Mouse (Mus musculus) monocyte, adult 2 months (primary cell): ENCODE results near the gene Sfi1.
"Not testable (repeated sequence)": the region's sequence is repeated elsewhere in the genome, so short reads cannot be mapped to it uniquely, and the experiment has no call there.

ENCODE experiments used
- DNase-seq, 2 experiments: peaks; one replicate each; pipeline ENCODE4 v3.0.0; 2022; ENCODE audit warnings: low spot score in 2 of 2, low read depth in 1 of 2

The Sfi1 gene

DNA sequence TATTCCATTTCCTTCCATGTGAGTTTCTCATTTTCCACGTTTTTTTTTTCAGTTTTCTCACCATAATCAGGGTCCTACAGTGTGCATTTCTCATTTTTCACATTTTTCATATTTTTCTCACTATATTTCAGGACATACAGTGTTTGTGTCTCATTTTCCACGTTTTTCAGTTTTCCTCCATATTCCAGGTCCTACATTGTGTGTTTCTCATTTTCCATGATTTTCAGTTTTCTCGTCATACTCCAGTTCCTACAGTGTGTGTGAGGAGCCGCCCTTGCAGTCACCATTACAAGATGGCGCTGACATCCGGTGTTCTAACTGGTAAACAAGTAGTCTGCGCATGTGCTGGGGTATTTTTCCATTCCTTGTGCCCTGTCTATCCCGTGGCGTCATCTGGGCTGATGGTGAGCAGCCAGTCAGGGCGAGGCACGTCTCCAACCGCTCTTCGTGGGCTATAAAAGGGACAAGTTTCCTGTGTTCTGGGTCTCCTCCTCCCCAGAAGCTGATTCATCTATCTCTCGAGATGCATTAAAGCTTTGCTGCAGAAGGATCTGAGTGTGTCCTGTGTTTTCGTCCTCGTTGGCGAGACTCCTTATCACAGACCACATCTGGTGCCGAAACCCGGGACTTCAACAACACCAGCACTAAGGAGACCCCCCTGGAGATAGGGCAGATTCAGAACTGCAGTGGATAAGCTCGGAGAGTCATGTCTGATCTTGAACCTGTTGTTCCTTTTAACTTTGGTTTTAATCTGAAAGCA lies 88.6 kb downstream of the Sfi1 start:
- peak in 1 of 2 experiments; percentile 76 for DNase-seq

DNA sequence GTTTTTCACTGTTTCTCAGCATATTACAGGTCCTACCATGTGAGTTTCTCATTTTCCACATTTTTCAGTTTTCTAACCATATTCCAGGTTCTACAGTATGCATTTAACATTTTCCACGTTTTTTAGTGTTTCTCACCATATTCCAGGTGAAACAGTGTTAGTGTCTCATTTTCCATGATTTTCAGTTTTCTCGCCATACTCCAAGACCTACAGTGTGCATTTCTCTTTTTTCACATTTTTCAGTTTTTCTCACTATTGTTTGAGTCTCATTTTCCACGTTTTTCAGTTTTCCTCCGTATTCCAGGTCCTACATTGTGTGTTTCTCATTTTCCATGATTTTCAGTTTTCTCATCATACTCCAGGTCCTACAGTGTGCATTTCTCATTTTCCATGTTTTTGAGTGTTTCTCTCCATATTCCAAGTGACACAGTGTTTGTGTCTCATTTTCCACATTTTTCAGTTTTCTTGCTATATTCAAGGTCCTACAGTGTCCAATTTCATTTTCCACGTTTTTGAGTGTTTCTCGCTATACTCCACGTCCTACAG lies 89.6 kb downstream of the Sfi1 start:
- DNase-seq = no peak

DNA sequence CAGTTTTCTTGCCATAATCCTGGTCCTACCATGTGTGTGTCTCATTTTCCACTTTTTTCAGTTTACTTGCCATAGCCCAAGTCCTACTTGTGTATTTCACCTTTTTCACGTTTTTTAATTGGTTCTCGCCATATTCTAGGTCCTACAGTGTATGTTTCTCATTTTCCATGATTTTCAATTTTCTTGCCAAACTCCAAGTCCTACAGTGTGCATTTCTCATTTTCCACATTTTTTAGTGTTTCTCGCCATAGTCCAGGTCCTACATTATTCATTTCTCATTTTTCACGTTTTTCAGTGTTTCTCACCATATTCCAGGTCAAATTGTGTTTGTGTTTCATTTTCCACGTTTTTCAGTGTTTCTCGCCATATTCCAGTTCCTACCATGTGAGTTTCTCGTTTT lies 90.6 kb downstream of the Sfi1 start:
- not testable (repeated sequence) for DNase-seq

DNA sequence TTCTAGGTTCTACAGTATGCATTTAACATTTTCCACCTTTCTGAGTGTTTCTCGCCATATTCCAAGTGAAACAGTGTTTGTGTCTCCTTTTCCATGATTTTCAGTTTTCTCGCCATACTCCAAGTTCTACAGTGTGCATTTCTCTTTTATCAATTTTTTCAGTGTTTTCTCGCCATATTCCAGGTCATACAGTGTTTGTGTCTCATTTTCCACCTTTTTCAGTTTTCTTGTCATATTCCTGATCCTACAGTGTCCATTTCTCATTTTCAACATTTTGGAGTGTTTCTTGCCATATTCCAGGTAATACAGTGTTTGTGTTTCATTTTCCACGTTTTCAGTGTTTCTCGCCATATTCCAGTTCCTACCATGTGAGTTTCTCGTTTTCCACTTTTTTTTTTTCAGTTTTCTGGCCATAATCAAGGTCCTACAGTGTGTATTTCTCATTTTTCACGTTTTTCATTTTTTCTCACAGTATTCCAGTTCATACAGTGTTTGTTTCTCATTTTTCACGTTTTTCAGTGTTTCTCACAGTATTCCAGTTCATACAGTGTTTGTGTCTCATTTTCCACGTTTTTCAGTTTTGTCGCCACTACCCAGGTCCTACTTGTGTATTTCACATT lies 91.3 kb downstream of the Sfi1 start:
- DNase-seq = no peak

DNA sequence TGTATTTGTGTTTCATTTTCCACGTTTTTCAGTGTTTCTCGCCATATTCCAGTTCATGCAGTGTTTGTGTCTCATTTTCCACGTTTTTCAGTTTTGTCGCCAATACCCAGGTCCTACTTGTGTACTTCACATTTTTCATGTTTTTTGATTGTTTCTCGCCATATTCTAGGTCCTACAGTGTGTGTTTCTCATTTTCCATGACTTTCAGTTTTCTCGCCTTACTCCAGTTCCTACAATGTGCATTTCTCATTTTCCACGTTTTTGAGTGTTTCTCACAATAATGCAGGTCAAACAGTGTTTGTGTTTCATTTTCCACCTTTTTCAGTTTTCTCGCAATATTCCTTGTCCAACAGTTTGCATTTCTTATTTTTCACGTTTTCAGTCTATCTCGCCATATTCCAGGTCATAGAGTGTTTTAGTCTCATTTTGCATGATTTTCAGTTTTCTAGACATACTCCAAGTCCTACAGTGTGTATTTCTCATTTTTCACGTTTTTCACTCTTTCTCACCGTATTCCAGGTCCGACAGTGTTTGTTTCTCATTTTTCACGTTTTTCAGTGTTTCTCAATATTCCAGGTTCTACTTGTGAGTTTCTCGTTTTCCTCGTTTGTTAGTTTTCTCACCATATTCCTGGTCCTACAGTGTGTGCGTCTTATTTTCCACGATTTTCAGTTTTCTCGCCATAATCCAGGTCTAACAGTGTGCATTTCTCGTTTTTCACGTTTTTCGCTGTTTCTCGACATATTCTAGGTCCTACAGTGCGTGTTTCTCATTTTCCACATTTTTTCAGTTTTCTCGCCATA lies 92.0 kb downstream of the Sfi1 start:
- no peak for DNase-seq

DNA sequence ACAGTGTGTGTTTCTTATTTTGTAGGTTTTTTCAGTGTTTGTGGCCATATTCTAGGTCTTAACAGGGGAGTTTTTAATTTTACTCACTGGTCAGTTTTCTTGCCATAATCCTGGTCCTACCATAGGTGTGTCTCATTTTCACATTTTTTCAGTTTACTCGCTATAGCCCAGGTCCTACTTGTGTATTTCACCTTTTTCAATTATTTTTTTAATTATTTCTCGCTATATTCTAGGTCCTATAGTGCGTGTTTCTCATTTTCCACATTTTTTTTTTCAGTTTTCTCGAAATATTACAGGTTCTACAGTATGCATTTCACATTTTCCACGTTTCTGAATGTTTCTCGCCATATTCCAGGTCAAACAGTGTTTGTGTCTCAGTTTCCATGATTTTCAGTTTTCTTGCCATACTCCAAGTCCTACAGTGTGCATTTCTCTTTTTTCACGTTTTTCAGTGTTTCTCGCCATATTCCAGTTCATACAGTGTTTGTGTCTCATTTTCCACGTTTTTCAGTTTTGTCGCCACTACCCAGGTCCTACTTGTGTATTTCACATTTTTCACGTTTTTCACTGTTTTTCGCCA lies 93.1 kb downstream of the Sfi1 start:
- DNase-seq = not testable (repeated sequence)
